Mouse (Mus musculus) erythroid progenitor cell, adult 5-6 weeks (primary cell): ENCODE data around the gene Crtc2. TPM values are rescaled to one million over a fixed set of nuclear protein-coding genes. Genes with fewer than 3 reads are reported as not detected.

Experiments used
- ATAC-seq: replicated peaks from 2 replicates; pipeline ENCODE4 v1.8.0; 2016; ENCODE audit warnings: moderate number of reproducible peaks, mild to moderate bottlenecking, moderate TSS enrichment, inconsistent platforms; ENCODE audit not compliant: poor library complexity, low FRiP score, severe bottlenecking
- total RNA-seq, 2 experiments: library from RNA; stranded (forward) in 1 of 2; stranded (reverse) in 1 of 2; fragments of 150-400 nt in 1 of 2; fragments of 186-747, 209-891 nt in 1 of 2; gene quantifications; 2 replicates each; pipeline versions ENCODE4 v1.2.3 to v1.2.4; 2015 to 2017; ENCODE audit warnings: low replicate concordance in 2 of 2

Crtc2 gene
- total RNA-seq (2015; ENCODE audit: low replicate concordance) = 10.8 and 14.3 TPM in 2 replicates
- total RNA-seq (2017; ENCODE audit: low replicate concordance) = 5.3 and 16.5 TPM in 2 replicates

DNA sequence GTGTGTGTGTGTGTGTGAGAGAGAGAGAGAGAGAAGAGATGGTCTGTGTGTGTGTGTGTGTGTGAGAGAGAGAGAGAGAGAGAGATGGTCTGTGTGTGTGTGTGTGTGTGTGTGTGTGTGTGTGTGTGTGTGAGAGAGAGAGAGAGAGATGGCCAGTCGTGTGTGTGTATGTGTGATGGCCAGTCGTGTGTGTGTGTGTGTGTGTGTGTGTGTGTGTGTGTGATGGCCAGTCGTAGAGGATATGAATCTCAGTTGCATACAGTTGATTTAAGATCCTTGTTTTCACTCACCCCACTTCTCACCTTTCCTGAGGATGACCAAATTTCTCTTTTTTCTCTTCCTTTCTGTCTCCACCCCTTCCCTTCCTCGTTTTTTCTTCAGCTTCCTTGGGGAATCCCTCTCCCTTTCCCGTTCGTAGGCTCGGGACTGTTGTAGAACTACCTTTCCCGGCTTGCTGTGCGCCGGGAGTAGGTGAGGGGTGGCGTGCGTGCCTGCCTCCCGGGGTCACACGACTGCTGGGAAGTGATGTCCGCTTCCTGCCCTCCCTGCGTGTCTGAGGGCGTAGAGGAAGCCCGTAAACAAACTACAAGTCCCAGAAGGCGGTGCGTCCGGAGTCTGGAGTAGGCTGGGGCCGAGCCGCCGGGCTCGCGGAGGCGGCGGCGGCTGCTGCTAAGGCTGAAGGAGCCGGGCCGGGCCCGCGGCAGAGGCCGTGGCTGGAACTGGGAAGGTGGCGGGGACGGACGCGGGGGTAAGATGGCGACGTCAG lies at the start of gene Crtc2:
Gene Crtc2, plus strand, starts transcription at position 511 of the 766 bp plus-strand sequence.
- ATAC-seq = peak; percentile 98

DNA sequence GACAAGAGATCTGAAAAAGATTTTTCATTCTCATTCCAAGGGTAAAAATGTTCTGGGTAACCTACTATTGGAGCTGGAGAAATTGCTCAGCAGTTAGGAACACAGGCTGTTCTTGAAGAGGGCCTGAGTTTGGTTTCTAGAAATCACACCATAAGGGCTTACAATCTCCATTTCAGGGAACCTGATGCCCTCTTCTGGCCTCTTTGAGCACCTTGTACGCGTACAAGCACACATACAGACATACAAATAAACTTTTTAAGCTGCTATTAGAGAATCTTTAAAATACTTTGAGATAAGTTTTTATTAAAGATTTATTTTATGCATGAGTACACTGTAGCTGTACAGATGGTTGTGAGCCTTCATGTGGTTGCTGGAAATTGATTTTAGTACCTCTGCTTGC lies 49.4 kb upstream of the Crtc2 start:
- ATAC-seq = no peak

- no peak for ATAC-seq
Measured at GRCm38 (mm10) chr3:90208662-90209061, 45.3 kb upstream of the Crtc2 start.

DNA sequence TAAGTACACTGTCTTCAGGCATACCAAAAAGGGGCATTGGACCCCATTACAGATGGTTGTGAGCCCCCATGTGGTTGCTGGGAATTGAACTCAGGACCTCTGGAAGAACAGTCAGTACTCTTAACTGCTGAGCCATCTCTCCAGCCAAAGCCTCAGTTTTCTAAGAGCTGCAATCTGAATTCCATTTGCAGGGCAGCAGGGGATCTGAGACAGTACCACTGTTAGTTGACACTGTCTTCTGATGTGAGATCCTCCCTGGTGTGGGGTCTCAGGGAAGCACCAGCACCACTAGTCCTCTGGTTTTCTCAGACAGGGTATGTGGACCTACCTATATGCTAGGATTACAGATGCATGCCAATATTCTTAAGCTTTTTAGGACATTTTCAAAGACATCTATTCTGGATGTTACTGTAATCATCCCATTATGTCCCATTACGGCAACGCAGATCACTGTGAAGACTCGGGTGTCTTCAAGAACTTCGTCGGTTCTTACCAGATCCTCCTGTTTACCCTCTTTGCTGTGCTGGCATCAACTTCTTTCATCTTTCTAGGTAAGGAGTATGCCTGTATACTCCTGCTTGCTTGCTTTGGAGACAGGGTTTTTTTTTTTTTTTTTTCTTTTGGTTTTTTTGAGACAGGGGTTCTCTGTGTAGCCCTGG lies 43.9 kb upstream of the Crtc2 start:
- no peak for ATAC-seq

- no peak for ATAC-seq
Measured at GRCm38 (mm10) chr3:90211475-90212398, 42.2 kb upstream of the Crtc2 start.

GRCm38 (mm10) chr3:90212723-90213122 lies 41.2 kb upstream of the Crtc2 start:
- ATAC-seq = no peak

- ATAC-seq = peak; percentile 98
Measured at GRCm38 (mm10) chr3:90213377-90213866, 40.5 kb upstream of the Crtc2 start, which contains the start of the genes Rps27 and Rab13. Gene Rps27, minus strand, starts transcription at chr3:90213651. Gene Rab13, plus strand, starts transcription at chr3:90213695.

GRCm38 (mm10) chr3:90213956-90214684 lies 39.8 kb upstream of the Crtc2 start:
- peak; percentile 36 for ATAC-seq

GRCm38 (mm10) chr3:90215825-90216380 lies 38.1 kb upstream of the Crtc2 start:
- no peak for ATAC-seq

- ATAC-seq = peak; percentile 74
Measured at GRCm38 (mm10) chr3:90220088-90220487, 33.9 kb upstream of the Crtc2 start.

GRCm38 (mm10) chr3:90220531-90220951 lies 33.4 kb upstream of the Crtc2 start:
- peak; percentile 84 for ATAC-seq

DNA sequence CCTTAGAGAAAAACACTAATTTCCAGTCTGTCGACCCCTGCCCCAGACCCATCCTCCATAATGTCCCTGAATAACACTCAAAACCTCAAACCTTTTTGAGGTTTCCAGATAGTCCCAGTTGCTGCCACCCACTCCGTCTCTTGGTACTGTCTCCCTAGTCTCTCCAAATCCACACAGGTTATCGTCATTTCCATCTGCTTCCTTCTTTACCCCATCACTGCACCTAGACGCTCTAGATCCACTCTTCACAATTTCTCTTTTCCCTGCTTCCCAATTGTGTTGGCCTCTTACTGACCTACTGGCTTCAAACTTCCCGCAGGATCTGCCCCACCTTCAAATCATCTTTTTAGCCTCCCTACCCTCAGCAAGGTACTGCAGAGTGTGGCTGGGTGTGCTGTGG lies 32.8 kb upstream of the Crtc2 start:
- ATAC-seq = no peak

- no peak for ATAC-seq
Measured at GRCm38 (mm10) chr3:90222455-90222854, 31.5 kb upstream of the Crtc2 start.

GRCm38 (mm10) chr3:90222941-90223340 lies 31.0 kb upstream of the Crtc2 start:
- no peak for ATAC-seq

- ATAC-seq = no peak
Measured at GRCm38 (mm10) chr3:90224331-90224730, 29.6 kb upstream of the Crtc2 start.

DNA sequence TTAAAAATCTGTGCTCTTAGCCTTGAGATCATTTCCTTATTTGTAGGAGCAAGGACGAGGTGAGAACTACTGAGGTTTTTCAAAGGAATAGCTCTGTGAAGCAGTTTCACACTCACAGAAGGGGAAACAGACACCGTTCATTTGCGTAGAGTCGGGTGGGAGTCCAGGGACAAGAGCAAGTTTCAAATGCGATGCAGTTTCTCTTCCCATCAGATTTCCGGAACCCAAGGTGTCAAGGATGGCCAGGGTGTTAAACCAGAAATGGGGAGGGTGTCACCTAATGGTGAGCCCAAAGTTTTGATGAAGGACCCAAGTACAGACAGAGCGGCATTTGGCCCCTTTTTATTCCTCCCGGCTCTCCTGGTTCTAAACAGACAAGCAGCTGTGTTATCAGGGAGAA lies 22.9 kb upstream of the Crtc2 start:
- no peak for ATAC-seq

GRCm38 (mm10) chr3:90231507-90232333 lies 22.2 kb upstream of the Crtc2 start, which contains the start of gene Jtb:
Gene Jtb, plus strand, starts transcription at chr3:90231597.
- ATAC-seq = peak; percentile 84

DNA sequence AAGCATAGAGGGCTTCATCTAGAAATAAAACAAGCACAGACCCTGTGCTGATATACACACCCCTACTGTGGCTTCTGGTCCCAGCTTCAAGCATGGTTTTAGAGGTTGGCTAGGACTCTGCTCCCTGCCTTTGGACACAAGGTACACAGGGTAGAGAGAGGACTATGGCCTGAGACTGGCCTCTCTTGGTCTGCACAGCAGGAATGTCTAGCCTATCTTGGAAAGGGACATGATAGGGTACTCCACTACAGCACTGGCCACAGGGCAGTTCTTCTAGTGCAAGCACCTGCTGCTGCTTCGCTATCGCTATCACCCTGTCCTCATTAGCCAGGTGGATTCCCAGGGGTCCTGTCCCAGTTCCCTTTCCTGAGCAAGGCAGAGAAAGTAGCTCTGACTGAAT lies 12.7 kb upstream of the Crtc2 start:
- ATAC-seq = no peak
